Mouse (Mus musculus): ENCODE measurements around the gene Casc1. TPM values are rescaled to one million over a fixed set of nuclear protein-coding genes. Genes with fewer than 3 reads are reported as not detected.

Casc1 gene
- polyA plus RNA-seq, 1 experiment from 2014 or later = 0.36 TPM

Other genes starting within 250 kb of the Casc1 start
- 112 and 114 TPM in 2 replicates for gene Bcat1, start 134.8 kb downstream of the Casc1 start, polyA plus RNA-seq (2014; fragmentation: Nextera tagmentation; extraction: Ambion mirVana)
- 2.8 and 3.5 TPM in 2 replicates for gene Lrmp, start 95.4 kb downstream of the Casc1 start, polyA plus RNA-seq (2014; fragmentation: Nextera tagmentation; extraction: Ambion mirVana)
- 32.7 and 33.4 TPM in 2 replicates for gene Etfrf1, start 129 bp upstream of the Casc1 start, polyA plus RNA-seq (2014; fragmentation: Nextera tagmentation; extraction: Ambion mirVana)
- gene Kras, start 39.2 kb upstream of the Casc1 start, polyA plus RNA-seq (2014; fragmentation: Nextera tagmentation; extraction: Ambion mirVana) = 111 and 119 TPM in 2 replicates